ENCODE assay signal across 8 mouse cellular contexts in genomic region chr14:51913062-51913959, GRCm38 (mm10). TPM values are rescaled to one million over a fixed set of nuclear protein-coding genes. Genes with fewer than 3 reads are reported as not detected.
A peak's percentile ranks its signal among the peaks of the same experiment; 100 is the strongest.
DNase-seq lines count a peak whose midpoint lies in the region; ATAC-seq and TF ChIP-seq lines count a peak whose summit lies in the region.

No protein-coding gene starts in this region.

- H3K27ac ChIP-seq in forebrain, embryonic 12.5 days = peak overlapping the region; percentile 67; the same call in 1 of the 2 replicates
- peak overlapping the region; percentile 99 for H3K27ac ChIP-seq in heart, postnatal 0 days (ENCODE audit: low read depth)
- H3K27ac ChIP-seq in liver, embryonic 13.5 days = peak overlapping the region; percentile 43

- H3K4me3 ChIP-seq in forebrain, embryonic 12.5 days (replicated peaks) = peak overlapping the region; percentile 61
- peak overlapping the region; percentile 75 for H3K4me3 ChIP-seq in heart, postnatal 0 days (ENCODE audit: low read depth, low read length)
- peak overlapping the region; percentile 63 for H3K4me3 ChIP-seq in liver, embryonic 13.5 days (replicated peaks)

- H3K4me2 ChIP-seq in forebrain, embryonic 12.5 days = peak overlapping the region; percentile 99
- H3K4me2 ChIP-seq in heart, postnatal 0 days (ENCODE audit: low read depth, low read length) = peak overlapping the region; percentile 96
- H3K4me2 ChIP-seq in liver, embryonic 13.5 days = peak overlapping the region; percentile 91

- H3K9me3 ChIP-seq in forebrain, embryonic 12.5 days = no peaks in the 10 kb centered on the region
- H3K9me3 ChIP-seq in heart, postnatal 0 days (replicated peaks; ENCODE audit: control insufficient read depth, low read length) = no peaks in the 10 kb centered on the region
- H3K9me3 ChIP-seq in liver, embryonic 13.5 days (replicated peaks) = no peaks in the 10 kb centered on the region

- H3K36me3 ChIP-seq in forebrain, embryonic 12.5 days (replicated peaks) = no peaks in the 10 kb centered on the region
- H3K36me3 ChIP-seq in heart, postnatal 0 days (replicated peaks; ENCODE audit: control insufficient read depth, insufficient read depth, low read length) = peaks cover 29% of the 10 kb centered on the region
- no peaks in the 10 kb centered on the region for H3K36me3 ChIP-seq in liver, embryonic 13.5 days
- H3K36me3 ChIP-seq in splenic B cell, adult 2 months (ENCODE audit: control insufficient read depth, insufficient read depth, low read length, poor library complexity, severe bottlenecking) = no peaks in the 10 kb centered on the region

- ATAC-seq in CD4-positive, CD25-positive, alpha-beta regulatory T cell, adult 4 months = peak; percentile 94
- peak; percentile 63 for ATAC-seq in forebrain, embryonic 12.5 days (ENCODE audit: low FRiP score)
- ATAC-seq in heart, postnatal 0 days (ENCODE audit: insufficient read depth, low read depth) = peak; percentile 91
- ATAC-seq in liver, embryonic 13.5 days (ENCODE audit: low read depth) = peak; percentile 85

- TF ChIP-seq CTCF in heart, postnatal 0 days (IDR thresholded peaks at IDR 0.05; ENCODE audit: low read depth) = no peak

- DNase-seq in c-Kit-positive CD71-negative TER-119-negative erythroid progenitor cells, embryonic 14.5 days (ENCODE audit: low read depth) = peak; percentile 52
- DNase-seq in heart, postnatal 0 days (ENCODE audit: low spot score) = peak; percentile 90
- peak; percentile 87 to 95 for DNase-seq in kidney, postnatal 25 days
- peak; percentile 64 for DNase-seq in liver, embryonic 13.5 days
- peak; percentile 96 for DNase-seq in naive thymus-derived CD4-positive, alpha-beta T cell, adult 2 months (ENCODE audit: low read depth)
- peak; percentile 36 for DNase-seq in splenic B cell, adult 2 months (ENCODE audit: low read depth, low spot score)

- H3K27me3 ChIP-seq in forebrain, embryonic 12.5 days = peaks cover 34% of the 10 kb centered on the region
- H3K27me3 ChIP-seq in heart, postnatal 0 days (ENCODE audit: control insufficient read depth, insufficient read depth, low read length) = no peaks in the 10 kb centered on the region
- peaks cover 27% of the 10 kb centered on the region for H3K27me3 ChIP-seq in liver, embryonic 13.5 days
- no peaks in the 10 kb centered on the region; the same call in 1 of the 2 replicates for H3K27me3 ChIP-seq in splenic B cell, adult 2 months (ENCODE audit: control insufficient read depth, insufficient read depth, low read length, poor library complexity, severe bottlenecking)

- peaks cover 27% of the 10 kb centered on the region for H3K4me1 ChIP-seq in forebrain, embryonic 12.5 days
- peaks cover 24% of the 10 kb centered on the region for H3K4me1 ChIP-seq in heart, postnatal 0 days (ENCODE audit: control insufficient read depth, insufficient read depth)
- H3K4me1 ChIP-seq in liver, embryonic 13.5 days (replicated peaks) = peaks cover 36% of the 10 kb centered on the region

- no peak for TF ChIP-seq EP300 in heart, postnatal 0 days (IDR thresholded peaks at IDR 0.05; ENCODE audit: low read depth)

- H3K9ac ChIP-seq in forebrain, embryonic 12.5 days = peak overlapping the region; percentile 68
- peak overlapping the region; percentile 86 for H3K9ac ChIP-seq in heart, postnatal 0 days (replicated peaks; ENCODE audit: low read depth, low read length)
- peak overlapping the region; percentile 68 for H3K9ac ChIP-seq in liver, embryonic 13.5 days

- under 1% methylated on average over 58 of the region's 58 CpGs for WGBS in forebrain, embryonic 12.5 days
- under 1% methylated on average over 58 of the region's 58 CpGs for WGBS in heart, postnatal 0 days
- WGBS in liver, embryonic 13.5 days (ENCODE audit: insufficient replicate concordance) = under 1% methylated on average over 58 of the region's 58 CpGs

RNA-seq across cellular contexts. Expression of gene Ndrg2, which starts 0.6 kb away (rescaled TPM):
- polyA plus RNA-seq in CD4-positive, CD25-positive, alpha-beta regulatory T cell, adult 4 months (2017; shearing (Covaris generic)) = 10 to 100 TPM; 25.0 to 38.1 TPM
- polyA plus RNA-seq in forebrain, embryonic 12.5 days (2016; fragmentation: Nextera tagmentation; extraction: Ambion mirVana) = 34.2 and 41.1 TPM in 2 replicates
- 785 and 1,158 TPM in 2 replicates for total RNA-seq in heart, postnatal 0 days (2014; rRNA removed; ENCODE audit: low replicate concordance)
- polyA plus RNA-seq in heart, postnatal 0 days (2015; fragmentation: Nextera tagmentation; extraction: Ambion mirVana) = 581 and 591 TPM in 2 replicates
- polyA plus RNA-seq in liver, embryonic 13.5 days (2015; fragmentation: Nextera tagmentation; extraction: Ambion mirVana) = 16.1 and 17.1 TPM in 2 replicates

RNA-seq across cellular contexts. Expression of gene Tppp2, which starts 4.9 kb away (rescaled TPM):
- polyA plus RNA-seq in CD4-positive, CD25-positive, alpha-beta regulatory T cell, adult 4 months (2017; shearing (Covaris generic)) = not detected
- not detected in 2 replicates for polyA plus RNA-seq in forebrain, embryonic 12.5 days (2016; fragmentation: Nextera tagmentation; extraction: Ambion mirVana)
- not detected in 2 replicates for total RNA-seq in heart, postnatal 0 days (2014; rRNA removed; ENCODE audit: low replicate concordance)
- not detected in 2 replicates for polyA plus RNA-seq in heart, postnatal 0 days (2015; fragmentation: Nextera tagmentation; extraction: Ambion mirVana)
- polyA plus RNA-seq in liver, embryonic 13.5 days (2015; fragmentation: Nextera tagmentation; extraction: Ambion mirVana) = not detected in 2 replicates

RNA-seq across cellular contexts. Expression of gene Rnase13, which starts 9.3 kb away (rescaled TPM):
- polyA plus RNA-seq in CD4-positive, CD25-positive, alpha-beta regulatory T cell, adult 4 months (2017; shearing (Covaris generic)) = not detected
- polyA plus RNA-seq in forebrain, embryonic 12.5 days (2016; fragmentation: Nextera tagmentation; extraction: Ambion mirVana) = not detected in 2 replicates
- total RNA-seq in heart, postnatal 0 days (2014; rRNA removed; ENCODE audit: low replicate concordance) = not detected in 2 replicates
- polyA plus RNA-seq in heart, postnatal 0 days (2015; fragmentation: Nextera tagmentation; extraction: Ambion mirVana) = not detected in 2 replicates
- polyA plus RNA-seq in liver, embryonic 13.5 days (2015; fragmentation: Nextera tagmentation; extraction: Ambion mirVana) = not detected in 2 replicates

RNA-seq across cellular contexts. Expression of gene Slc39a2, which starts 20.6 kb away (rescaled TPM):
- under 1 TPM; 0.39 to 0.71 TPM for polyA plus RNA-seq in CD4-positive, CD25-positive, alpha-beta regulatory T cell, adult 4 months (2017; shearing (Covaris generic))
- polyA plus RNA-seq in forebrain, embryonic 12.5 days (2016; fragmentation: Nextera tagmentation; extraction: Ambion mirVana) = 1.3 and 1.7 TPM in 2 replicates
- total RNA-seq in heart, postnatal 0 days (2014; rRNA removed; ENCODE audit: low replicate concordance) = not detected in 2 replicates
- 0.15 and 0.26 TPM in 2 replicates for polyA plus RNA-seq in heart, postnatal 0 days (2015; fragmentation: Nextera tagmentation; extraction: Ambion mirVana)
- 0.05 and 0.08 TPM in 2 replicates for polyA plus RNA-seq in liver, embryonic 13.5 days (2015; fragmentation: Nextera tagmentation; extraction: Ambion mirVana)

RNA-seq across cellular contexts. Expression of gene Mettl17, which starts 28.7 kb away (rescaled TPM):
- polyA plus RNA-seq in CD4-positive, CD25-positive, alpha-beta regulatory T cell, adult 4 months (2017; shearing (Covaris generic)) = 10 to 100 TPM; 55.1 to 85.6 TPM
- polyA plus RNA-seq in forebrain, embryonic 12.5 days (2016; fragmentation: Nextera tagmentation; extraction: Ambion mirVana) = 58.2 and 66.0 TPM in 2 replicates
- total RNA-seq in heart, postnatal 0 days (2014; rRNA removed; ENCODE audit: low replicate concordance) = 21.6 and 57.0 TPM in 2 replicates
- 27.2 and 37.7 TPM in 2 replicates for polyA plus RNA-seq in heart, postnatal 0 days (2015; fragmentation: Nextera tagmentation; extraction: Ambion mirVana)
- 16.6 and 19.8 TPM in 2 replicates for polyA plus RNA-seq in liver, embryonic 13.5 days (2015; fragmentation: Nextera tagmentation; extraction: Ambion mirVana)

Comparison
In these comparisons a context has a peak if more than half of its experiments do, and no peak if none do; other contexts are left out.
1. Peak in every context shown above with its lines: DNase-seq, ATAC-seq, H3K4me3 ChIP-seq and H3K27ac ChIP-seq.
2. DNase-seq: peak in every context shown above with its lines; median percentile 96 in naive thymus-derived CD4-positive, alpha-beta T cell, adult 2 months; 91 in kidney, postnatal 25 days; 90 in heart, postnatal 0 days; 64 in liver, embryonic 13.5 days; 52 in c-Kit-positive CD71-negative TER-119-negative erythroid progenitor cells, embryonic 14.5 days; 36 in splenic B cell, adult 2 months.
3. H3K27ac ChIP-seq: peak in every context shown above with its lines; median percentile 99 in heart, postnatal 0 days; 67 in forebrain, embryonic 12.5 days; 43 in liver, embryonic 13.5 days.
4. RNA of gene Ndrg2, which starts 0.6 kb away (polyA plus RNA-seq): 581 to 591 TPM in heart, postnatal 0 days; 25.0 to 38.1 TPM in CD4-positive, CD25-positive, alpha-beta regulatory T cell, adult 4 months, 34.2 to 41.1 TPM in forebrain, embryonic 12.5 days and 16.1 to 17.1 TPM in liver, embryonic 13.5 days; every median in the first group is over 10 times any median in the second.